Mouse (Mus musculus): ENCODE data around the gene Cd79b.

Gene Cd79b

DNA sequence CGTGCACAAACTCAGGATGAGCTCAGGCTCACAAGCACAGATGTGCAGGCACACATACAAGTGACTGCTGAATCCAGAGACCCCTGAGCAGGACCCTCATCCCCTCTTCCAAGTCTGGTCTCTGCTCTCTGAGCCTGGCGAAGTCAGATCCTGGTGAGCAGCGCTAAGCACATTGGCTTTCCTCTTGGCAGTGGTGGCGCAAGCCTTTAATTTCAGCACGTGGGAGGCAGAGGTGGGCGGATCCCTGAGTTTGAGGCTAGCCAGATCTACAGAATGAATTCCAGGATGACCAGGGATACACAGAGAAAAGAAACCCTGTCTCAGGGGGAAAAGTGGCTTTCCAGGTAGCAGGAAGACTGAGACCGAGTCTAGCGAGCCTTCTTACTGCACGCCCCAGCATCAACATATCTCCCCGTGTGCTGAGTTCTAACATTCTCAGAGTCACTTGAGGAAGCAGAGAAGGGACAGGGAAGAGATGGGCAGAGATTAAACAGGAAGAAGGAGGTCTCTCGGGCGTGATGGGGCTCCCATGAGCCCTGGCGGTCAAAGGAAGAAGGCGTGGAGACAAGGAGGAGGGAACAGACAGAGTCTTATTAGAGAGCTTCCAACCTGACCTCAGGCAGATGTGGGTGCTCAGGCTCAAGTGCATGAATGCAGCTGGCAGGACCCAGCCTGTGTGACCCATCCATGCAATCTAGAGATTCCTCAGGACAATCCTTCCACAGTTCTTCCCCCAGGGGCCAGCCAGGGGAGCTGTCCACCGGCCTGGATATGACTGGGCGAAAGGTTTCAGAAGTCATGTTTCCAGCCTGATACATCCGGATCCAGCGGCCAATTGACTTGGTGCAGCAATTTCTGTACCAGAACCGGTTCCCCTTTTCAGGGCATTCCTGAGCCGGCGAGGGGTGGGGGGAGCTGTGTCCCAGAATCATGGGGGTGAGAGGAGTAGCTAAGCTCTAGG, 4.1 kb upstream of the Cd79b start:
- no peak for DNase-seq (ENCODE audit: low spot score)

DNA sequence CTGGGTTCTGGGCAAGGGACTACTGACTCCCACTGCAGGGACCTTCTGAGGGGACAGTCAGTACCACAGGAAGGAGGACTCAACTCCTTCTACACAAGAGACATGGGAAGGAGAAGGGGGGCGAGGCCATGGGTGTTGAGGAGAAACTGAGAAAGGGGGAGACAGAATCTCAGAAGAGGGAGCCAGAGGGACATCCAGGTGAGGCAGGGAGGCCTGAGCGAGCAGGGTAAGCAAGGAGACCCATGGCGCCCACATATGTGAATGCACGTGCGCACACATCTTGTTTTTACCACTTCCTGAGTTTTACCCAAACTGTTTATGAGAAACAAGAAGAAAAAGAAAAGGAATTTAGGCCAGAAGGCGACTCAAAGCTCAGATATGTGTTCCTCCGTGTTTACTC, 3.2 kb upstream of the Cd79b start:
- no peak for DNase-seq (ENCODE audit: low spot score)

DNA sequence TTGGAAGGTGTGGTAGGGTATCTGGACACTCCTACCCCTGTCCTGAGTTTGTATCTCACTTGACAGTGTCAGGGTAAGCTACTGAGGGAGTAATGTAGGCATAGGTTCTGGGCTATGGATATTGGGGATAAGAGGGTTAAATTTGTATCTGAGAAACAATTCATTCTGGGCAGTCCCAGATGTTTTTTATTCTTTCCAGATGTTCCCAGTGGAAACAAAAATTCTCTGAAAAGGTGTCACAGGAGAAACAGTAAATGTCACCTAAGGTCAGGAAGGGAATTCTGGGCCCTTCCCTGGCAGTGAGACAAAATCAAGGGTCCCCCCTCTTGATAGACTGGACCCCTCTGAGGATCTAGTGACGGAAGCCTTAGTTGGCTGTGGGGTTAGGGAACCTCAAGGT, 1.9 kb upstream of the Cd79b start:
- DNase-seq (ENCODE audit: low spot score): no peak

GRCm38 (mm10) chr11:106313533-106313932, 1.0 kb downstream of the Cd79b start:
- no peak for DNase-seq (ENCODE audit: low spot score)

DNA sequence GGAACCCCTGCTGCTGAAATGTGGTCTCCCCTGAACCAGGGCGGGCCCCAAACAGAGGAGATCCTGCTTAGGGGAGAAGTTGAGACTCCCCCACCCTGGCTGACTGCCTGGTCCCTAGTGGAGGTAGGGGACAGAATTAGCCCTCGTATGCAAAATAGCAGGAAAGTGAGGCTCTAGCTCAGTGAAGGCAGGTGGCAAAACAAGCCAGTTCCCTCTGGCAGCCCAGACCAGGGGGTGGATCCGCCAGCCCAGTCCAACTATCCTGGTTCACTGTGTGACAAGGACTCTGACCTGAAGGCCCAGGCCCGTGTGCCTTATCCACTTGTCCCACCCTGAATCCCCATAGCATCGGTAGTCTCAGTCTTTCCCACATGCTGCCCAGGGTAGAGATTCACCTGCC, 4.4 kb downstream of the Cd79b start:
- DNase-seq (ENCODE audit: low spot score): no peak

- DNase-seq (ENCODE audit: low spot score): peak; percentile 44
Measured at GRCm38 (mm10) chr11:106308162-106308561, 6.4 kb downstream of the Cd79b start.

DNA sequence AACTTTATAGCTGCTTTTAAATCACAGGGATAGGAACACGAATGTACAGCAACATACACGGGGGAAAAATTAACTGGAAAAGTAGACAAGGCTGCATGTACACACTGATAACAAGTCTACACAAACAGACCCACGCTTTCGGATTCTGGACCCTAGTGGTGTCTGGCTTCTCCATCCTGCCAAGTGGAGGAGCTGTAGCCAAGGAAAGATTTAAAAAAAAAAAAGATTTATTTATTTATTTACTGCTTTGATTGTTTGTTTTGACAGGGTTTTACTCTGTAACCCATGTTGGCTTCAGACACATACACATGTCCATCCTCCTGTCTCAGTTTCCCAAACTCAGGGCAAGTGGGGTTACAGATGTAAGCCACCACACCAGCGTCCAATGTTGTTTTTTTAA, 7.1 kb downstream of the Cd79b start:
- DNase-seq (ENCODE audit: low spot score): no peak

DNA sequence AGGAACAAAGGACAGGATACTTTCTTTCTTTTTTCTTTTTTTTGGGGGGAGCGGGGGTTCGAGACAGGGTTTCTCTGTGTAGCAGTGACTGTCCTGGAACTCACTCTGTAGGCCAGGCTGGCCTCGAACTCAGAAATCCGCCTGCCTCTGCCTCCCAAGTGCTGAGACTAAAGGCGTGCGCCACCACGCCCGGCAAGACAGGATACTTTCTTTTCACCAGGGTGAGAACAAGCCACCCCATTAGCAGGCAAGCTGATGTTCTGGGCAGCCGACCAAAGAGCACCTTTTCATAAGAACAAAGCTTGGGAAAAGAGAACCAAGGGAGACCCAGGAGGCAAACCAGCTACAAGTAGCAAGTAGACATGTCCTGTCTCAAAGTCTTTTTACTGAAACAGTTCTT, 7.8 kb downstream of the Cd79b start:
- DNase-seq (ENCODE audit: low spot score): no peak

GRCm38 (mm10) chr11:106306065-106306385, 8.5 kb downstream of the Cd79b start:
- DNase-seq (ENCODE audit: low spot score): no peak

DNA sequence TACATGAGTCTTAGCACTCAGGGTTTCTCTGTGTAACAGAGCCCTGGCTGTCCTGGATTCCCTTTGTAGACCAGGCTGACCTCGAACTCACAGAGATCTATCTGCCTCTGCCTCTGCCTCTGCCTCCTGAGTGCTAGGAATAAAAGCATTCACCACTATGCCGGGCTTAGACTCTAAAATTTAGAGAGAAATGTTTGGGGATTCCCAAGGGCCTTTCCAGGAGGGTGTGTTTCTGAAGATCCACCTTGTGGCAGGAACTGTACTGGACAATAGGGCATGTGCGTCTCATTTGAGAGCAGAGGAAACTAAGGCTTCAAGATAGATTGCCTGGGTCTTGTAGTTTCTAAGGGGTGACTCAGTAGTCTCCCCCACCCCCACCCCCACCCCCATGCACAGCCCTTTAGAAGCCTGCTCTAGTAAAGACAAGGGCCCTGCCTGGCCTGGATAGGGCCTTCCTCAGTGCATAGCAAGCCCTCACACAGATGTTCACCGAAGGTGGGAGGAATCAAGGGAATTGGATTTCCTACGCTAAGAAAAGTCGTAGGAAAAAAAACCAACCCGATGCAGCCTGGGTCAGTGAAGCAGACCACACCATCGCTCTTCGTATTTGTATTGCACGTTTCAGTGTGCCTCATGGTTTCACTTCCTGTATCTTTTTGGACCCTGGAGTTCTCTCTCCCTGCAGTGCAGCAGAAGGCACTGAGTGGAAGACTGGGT, 9.1 kb downstream of the Cd79b start:
- no peak for DNase-seq (ENCODE audit: low spot score)

DNA sequence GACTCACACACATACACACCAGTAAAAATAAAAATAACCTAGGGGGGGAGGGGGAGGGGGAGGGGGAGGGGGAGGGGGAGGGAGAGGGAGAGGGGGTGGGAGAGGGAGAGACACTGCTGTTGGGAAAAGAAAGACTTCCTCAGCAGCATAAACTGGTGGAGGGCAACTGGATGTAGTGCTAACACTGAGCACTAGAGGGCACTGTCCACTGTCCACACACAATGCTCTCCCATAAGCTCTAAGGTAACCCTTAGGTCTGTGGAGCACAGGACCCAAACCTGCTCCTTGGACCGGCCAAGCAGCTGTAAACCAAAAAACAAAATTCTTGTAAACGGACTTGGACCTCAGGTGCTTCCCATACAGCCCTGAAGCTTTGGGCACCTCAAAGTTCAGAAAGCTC, 11.9 kb downstream of the Cd79b start:
- peak; percentile 62 for DNase-seq (ENCODE audit: low spot score)

- no peak for DNase-seq (ENCODE audit: low spot score)
Measured at GRCm38 (mm10) chr11:106301765-106302164, 12.8 kb downstream of the Cd79b start, which contains the start of gene Gh. Gene Gh (minus strand): TSS chr11:106301865.

DNA sequence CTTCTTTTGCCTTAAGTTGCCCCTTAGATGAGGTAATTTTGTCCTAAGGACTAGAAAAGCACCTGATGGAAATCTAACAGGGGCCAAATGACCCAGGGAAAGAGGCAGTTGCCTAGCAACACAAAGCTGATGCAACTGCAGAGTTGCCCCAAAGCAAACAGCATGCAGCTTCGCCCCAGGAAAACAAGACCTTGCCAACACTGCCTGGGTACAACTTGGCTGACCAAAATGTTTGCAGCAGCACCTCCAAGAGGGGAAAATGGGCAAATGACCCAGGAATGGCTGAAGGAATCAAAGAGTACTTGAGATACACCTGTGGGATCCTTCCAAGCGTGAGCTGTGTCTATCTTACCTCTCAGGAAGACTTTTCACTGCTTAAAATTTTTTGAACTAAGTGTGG, 22.7 kb downstream of the Cd79b start:
- DNase-seq (ENCODE audit: low spot score): no peak

DNA sequence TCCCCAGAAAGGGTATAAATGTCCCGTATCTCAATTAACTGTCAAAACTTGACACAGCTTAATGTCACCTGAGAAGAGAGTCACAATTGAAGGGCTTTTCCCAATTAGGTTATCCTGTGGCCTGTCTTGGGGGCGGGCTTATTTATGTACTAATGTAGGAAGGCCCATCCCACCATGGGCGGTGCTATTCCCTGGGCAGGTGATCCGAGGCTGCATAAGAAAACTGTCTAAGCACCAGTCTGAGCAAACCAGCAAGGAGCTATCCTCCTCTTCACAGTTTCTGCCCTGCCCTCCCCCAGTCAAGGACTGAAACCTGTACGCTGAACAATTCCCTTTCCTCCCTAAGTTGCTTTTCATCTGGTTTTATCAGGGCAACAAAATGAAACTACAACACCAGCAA, 24.2 kb downstream of the Cd79b start:
- DNase-seq (ENCODE audit: low spot score): no peak

- DNase-seq (ENCODE audit: low spot score): no peak
Measured at GRCm38 (mm10) chr11:106289369-106289768, 25.2 kb downstream of the Cd79b start.

GRCm38 (mm10) chr11:106286987-106287386, 27.6 kb downstream of the Cd79b start:
- no peak for DNase-seq (ENCODE audit: low spot score)

DNA sequence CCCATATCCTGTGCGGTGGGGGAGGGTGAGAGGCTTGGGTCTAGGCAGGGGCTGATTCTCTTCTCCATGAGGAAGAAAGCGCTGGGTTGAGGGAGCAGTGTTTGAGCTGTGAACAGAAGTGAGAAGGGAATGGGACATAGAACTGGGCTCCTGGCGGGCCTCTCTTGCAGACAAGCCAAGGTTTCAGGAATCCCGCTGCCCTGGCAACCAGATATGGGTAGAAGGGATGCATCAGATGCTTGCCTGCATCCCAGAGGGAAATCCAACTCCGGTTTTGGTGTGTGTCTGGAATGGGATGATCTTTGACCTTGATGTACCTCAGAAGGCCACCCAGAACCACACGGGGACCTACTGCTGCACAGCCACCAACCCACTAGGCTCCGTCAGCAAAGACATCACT, 28.4 kb downstream of the Cd79b start:
- no peak for DNase-seq (ENCODE audit: low spot score)

- no peak for DNase-seq (ENCODE audit: low spot score)
Measured at GRCm38 (mm10) chr11:106284126-106284525, 30.4 kb downstream of the Cd79b start.

- DNase-seq (ENCODE audit: low spot score): no peak
Measured at GRCm38 (mm10) chr11:106283371-106283770, 31.2 kb downstream of the Cd79b start.

- DNase-seq (ENCODE audit: low spot score): no peak
Measured at GRCm38 (mm10) chr11:106282452-106282851, 32.1 kb downstream of the Cd79b start.

DNA sequence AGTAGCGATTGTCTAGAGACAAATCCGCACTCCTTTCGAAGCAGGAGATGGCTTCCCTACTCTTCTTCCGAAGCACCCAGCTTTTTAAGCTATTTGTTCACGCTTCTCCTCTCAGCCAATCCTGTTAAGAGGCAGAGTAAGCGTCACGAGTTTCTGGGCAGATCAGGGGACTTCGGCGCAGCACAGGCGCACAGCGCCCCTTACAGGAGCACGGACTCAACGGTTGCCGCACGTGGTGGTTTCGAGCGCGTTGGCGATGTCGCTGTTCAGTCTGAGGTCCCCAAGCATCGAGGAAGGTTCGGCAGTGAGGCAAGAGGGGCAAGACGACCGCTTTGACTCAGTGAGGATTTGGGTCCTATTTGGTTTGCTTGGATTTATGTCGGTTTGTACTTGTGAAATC, 38.1 kb downstream of the Cd79b start, which contains the start of gene Tcam1:
Gene Tcam1 (plus strand): TSS at position 219 of the 400 bp plus-strand sequence.
- DNase-seq (ENCODE audit: low spot score): peak; percentile 90

DNA sequence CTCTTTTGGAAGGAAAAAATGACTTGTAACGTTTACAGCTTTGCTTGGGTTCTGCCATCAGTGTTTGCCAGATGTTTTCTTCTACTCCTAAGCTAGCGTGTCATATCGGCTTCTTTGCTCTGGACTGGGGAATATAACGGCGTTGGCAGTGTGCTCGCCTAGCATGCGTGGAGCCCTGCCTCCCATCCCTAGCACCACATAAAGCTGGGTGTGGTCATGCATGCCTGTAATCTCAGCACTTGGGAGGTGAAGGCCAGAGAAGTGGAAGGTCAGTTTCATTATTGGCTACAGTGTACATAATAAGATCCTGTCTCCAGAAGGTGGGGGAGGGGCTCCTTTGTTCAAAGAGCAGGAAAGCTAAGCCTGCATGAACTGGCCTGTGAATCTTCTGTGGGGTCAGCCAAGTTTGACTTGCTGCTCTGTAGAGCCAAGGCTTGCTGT, 39.6 kb downstream of the Cd79b start:
- no peak for DNase-seq (ENCODE audit: low spot score)

- DNase-seq (ENCODE audit: low spot score): no peak
Measured at GRCm38 (mm10) chr11:106274374-106274773, 40.2 kb downstream of the Cd79b start.
